Mouse (Mus musculus): ENCODE data around the gene Rhbdd1. TPM values are rescaled to one million over a fixed set of nuclear protein-coding genes. Genes with fewer than 3 reads are reported as not detected.

Rhbdd1 gene
- total and polyA plus RNA-seq, 3 experiments, result 12.6 to 21.8 (median 19.8) TPM

DNA sequence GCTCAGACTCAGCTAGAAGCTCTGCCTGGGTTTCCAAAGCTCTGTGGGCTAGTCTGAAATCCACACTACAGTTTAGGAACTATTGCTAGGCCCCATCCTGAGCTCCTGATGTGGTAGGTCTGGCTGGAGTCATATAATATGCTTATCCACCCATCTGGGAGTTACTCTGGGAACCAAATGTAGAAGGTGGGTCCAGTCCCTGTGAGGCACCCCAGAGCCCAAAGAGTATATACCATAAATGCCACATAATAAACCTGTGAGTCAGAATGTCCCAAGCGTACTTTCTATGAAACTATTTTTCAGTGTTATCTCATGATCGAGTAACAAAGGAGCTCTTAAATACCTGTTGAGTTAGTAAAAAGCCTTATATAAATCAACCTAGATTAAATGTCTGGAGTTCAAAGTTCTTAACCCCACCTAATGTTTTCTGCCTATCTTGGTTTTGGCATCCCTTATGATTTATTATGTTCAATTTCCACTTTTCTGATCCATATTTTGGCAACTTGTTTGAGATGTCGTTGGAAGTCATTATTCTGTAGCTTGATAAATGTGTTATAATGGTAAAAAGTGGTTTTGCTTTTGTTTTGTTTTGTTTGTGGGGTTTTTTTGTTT is 98.3 kb downstream of the Rhbdd1 start:
- TF ChIP-seq RCOR1 (conservative IDR thresholded peaks at IDR 0.05; ENCODE audit: low read depth, low read length) (no peak), MAFK (IDR thresholded peaks at IDR 0.05; ENCODE audit: insufficient replicate concordance, low read length) (no peak), TBP (conservative IDR thresholded peaks at IDR 0.05; ENCODE audit: low read depth, low read length) (no peak), PAX5 (IDR thresholded peaks at IDR 0.05; ENCODE audit: low read length) (no peak), MAZ (IDR thresholded peaks at IDR 0.05; ENCODE audit: low read depth, low read length) (no peak), CTCF (conservative IDR thresholded peaks at IDR 0.05 in 1 of 2, IDR thresholded peaks at IDR 0.05 in 1 of 2; ENCODE audit: low read depth in 2 of 2, low read length in 2 of 2) (no peak), NRF1 (IDR thresholded peaks at IDR 0.05; ENCODE audit: low read depth, low read length) (no peak), ZC3H11A (IDR thresholded peaks at IDR 0.05; ENCODE audit: low read depth, low read length) (no peak), USF1 (IDR thresholded peaks at IDR 0.05; ENCODE audit: low read depth, low read length) (no peak), MYC (IDR thresholded peaks at IDR 0.05; ENCODE audit: low read depth, low read length) (no peak), TCF12 (IDR thresholded peaks at IDR 0.05; ENCODE audit: low read depth, low read length) (no peak), E2F4 (IDR thresholded peaks at IDR 0.05; ENCODE audit: insufficient replicate concordance, low read depth, low read length) (no peak), SMC3 (IDR thresholded peaks at IDR 0.05; ENCODE audit: low read depth, low read length) (no peak), BHLHE40 (IDR thresholded peaks at IDR 0.05; ENCODE audit: low read depth, low read length) (no peak), HCFC1 (IDR thresholded peaks at IDR 0.05; ENCODE audit: low read depth, low read length) (no peak), CHD1 (IDR thresholded peaks at IDR 0.05; ENCODE audit: low read depth, low read length) (no peak)
- dilution Hi-C loops (cut with MboI; ENCODE audit: extremely low pct_ligation_motif_present, extremely low pct_unique_long_range_greater_than_20kb, low sequenced_read_pairs) (no loop called here), in situ Hi-C loops (cut with MboI; ENCODE audit: low pct_ligation_motif_present, low pct_unique_long_range_greater_than_20kb, low sequenced_read_pairs) (no loop called here)
- H3K27ac ChIP-seq (ENCODE audit: insufficient read depth, low read depth), result no peak overlapping the region
- no peak for DNase-seq (ENCODE audit: extremely low read depth)
- H3K9me3 ChIP-seq (replicated peaks; ENCODE audit: low read length), result no peaks in the 10 kb centered on the region
- no peak overlapping the region for H3K9ac ChIP-seq (ENCODE audit: insufficient read depth, low read depth)
- peaks cover 0 to 5% of the 10 kb centered on the region in 2 experiments; a peak in 1 of 4 replicates for H3K4me1 ChIP-seq (ENCODE audit: control insufficient read depth in 1 of 2, insufficient read depth in 2 of 2)
- no peak overlapping the region for H3K4me2 ChIP-seq (ENCODE audit: insufficient read depth, low read depth, poor library complexity, severe bottlenecking)
- H3K36me3 ChIP-seq (replicated peaks in 1 of 2; ENCODE audit: control insufficient read depth in 1 of 2, insufficient read depth in 1 of 2, low read length in 1 of 2), result peaks cover 3 to 43% of the 10 kb centered on the region in 2 experiments
- H3K79me2 ChIP-seq (replicated peaks; ENCODE audit: control insufficient read depth, extremely low read depth, insufficient read depth, poor library complexity, severe bottlenecking), result no peaks in the 10 kb centered on the region
- H3K27me3 ChIP-seq (replicated peaks), result no peaks in the 10 kb centered on the region
- H3K4me3 ChIP-seq (replicated peaks in 1 of 3; ENCODE audit: low read depth in 2 of 3, low read length in 2 of 3, poor library complexity in 1 of 3), result no peak overlapping the region

DNA sequence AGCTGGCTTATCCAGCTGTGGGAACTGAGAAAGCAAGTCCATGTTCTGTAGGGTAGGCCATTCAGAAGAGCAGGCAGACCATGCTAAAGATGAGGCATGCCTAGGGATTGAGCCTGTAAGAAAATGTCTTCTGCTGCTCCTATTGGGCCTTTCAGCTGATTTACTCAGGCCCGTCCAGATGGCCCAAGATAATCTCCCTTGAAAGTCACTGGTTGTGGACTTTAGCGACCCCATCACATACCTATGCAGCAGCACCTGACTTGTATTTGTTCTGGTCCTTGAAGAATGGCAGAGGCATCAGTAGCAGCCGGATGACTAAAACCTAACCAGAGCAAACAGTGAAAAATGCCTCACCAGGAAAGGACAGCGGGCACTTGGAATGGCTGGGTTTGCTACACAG is 99.4 kb downstream of the Rhbdd1 start:
- Histone ChIP-seq H3K36me3 (replicated peaks in 1 of 2; ENCODE audit: control insufficient read depth in 1 of 2, insufficient read depth in 1 of 2, low read length in 1 of 2) (peaks cover 3 to 51% of the 10 kb centered on the region in 2 experiments), H3K27ac (ENCODE audit: insufficient read depth, low read depth) (no peak overlapping the region), H3K9me3 (replicated peaks; ENCODE audit: low read length) (no peaks in the 10 kb centered on the region), H3K4me2 (ENCODE audit: insufficient read depth, low read depth, poor library complexity, severe bottlenecking) (no peak overlapping the region), H3K79me2 (replicated peaks; ENCODE audit: control insufficient read depth, extremely low read depth, insufficient read depth, poor library complexity, severe bottlenecking) (no peaks in the 10 kb centered on the region), H3K27me3 (replicated peaks) (no peaks in the 10 kb centered on the region), H3K4me1 (ENCODE audit: control insufficient read depth in 1 of 2, insufficient read depth in 2 of 2) (peaks cover 0 to 5% of the 10 kb centered on the region in 2 experiments; a peak in 1 of 4 replicates), H3K4me3 (replicated peaks in 1 of 3; ENCODE audit: low read depth in 2 of 3, low read length in 2 of 3, poor library complexity in 1 of 3) (no peak overlapping the region), H3K9ac (ENCODE audit: insufficient read depth, low read depth) (no peak overlapping the region)
- TF ChIP-seq ZNF384 (IDR thresholded peaks at IDR 0.05; ENCODE audit: low read depth, low read length), result no peak
- TF ChIP-seq MAFK (IDR thresholded peaks at IDR 0.05; ENCODE audit: insufficient replicate concordance, low read length), result no peak
- TF ChIP-seq BHLHE40 (IDR thresholded peaks at IDR 0.05; ENCODE audit: low read depth, low read length), result no peak
- no peak for TF ChIP-seq E2F4 (IDR thresholded peaks at IDR 0.05; ENCODE audit: insufficient replicate concordance, low read depth, low read length)
- no peak for TF ChIP-seq CHD2 (IDR thresholded peaks at IDR 0.05; ENCODE audit: low read length)
- no peak for TF ChIP-seq MEF2A (IDR thresholded peaks at IDR 0.05; ENCODE audit: borderline replicate concordance, low read depth, low read length)
- no peak for TF ChIP-seq PAX5 (IDR thresholded peaks at IDR 0.05; ENCODE audit: low read length)
- TF ChIP-seq IRF4 (IDR thresholded peaks at IDR 0.05; ENCODE audit: low read depth, low read length), result no peak
- TF ChIP-seq RCOR1 (conservative IDR thresholded peaks at IDR 0.05; ENCODE audit: low read depth, low read length), result no peak
- no peak for TF ChIP-seq ZKSCAN1 (IDR thresholded peaks at IDR 0.05; ENCODE audit: borderline replicate concordance, low read depth, low read length)
- TF ChIP-seq JUN (IDR thresholded peaks at IDR 0.05; ENCODE audit: insufficient read depth, low read depth, low read length), result no peak
- TF ChIP-seq MYC (IDR thresholded peaks at IDR 0.05; ENCODE audit: low read depth, low read length), result no peak
- no peak for TF ChIP-seq ELF1 (IDR thresholded peaks at IDR 0.05; ENCODE audit: low read depth, low read length)
- no peak for TF ChIP-seq KAT2A (IDR thresholded peaks at IDR 0.05; ENCODE audit: insufficient replicate concordance, low read length)
- TF ChIP-seq POLR2A (IDR thresholded peaks at IDR 0.05; ENCODE audit: low read depth, low read length), result no peak
- TF ChIP-seq CTCF (conservative IDR thresholded peaks at IDR 0.05 in 1 of 2, IDR thresholded peaks at IDR 0.05 in 1 of 2; ENCODE audit: low read depth in 2 of 2, low read length in 2 of 2), result no peak
- no peak for TF ChIP-seq UBTF (IDR thresholded peaks at IDR 0.05; ENCODE audit: low read depth, low read length)
- in situ Hi-C loops (cut with MboI; ENCODE audit: low pct_ligation_motif_present, low pct_unique_long_range_greater_than_20kb, low sequenced_read_pairs) (no loop called here), dilution Hi-C loops (cut with MboI; ENCODE audit: extremely low pct_ligation_motif_present, extremely low pct_unique_long_range_greater_than_20kb, low sequenced_read_pairs) (no loop called here)
- no peak for DNase-seq (ENCODE audit: extremely low read depth)
